Mouse (Mus musculus) lung, embryonic 14.5 days (tissue): ENCODE results near the gene Gm42715. TPM values are rescaled to one million over a fixed set of nuclear protein-coding genes. Genes with fewer than 3 reads are reported as not detected.
"Not testable (repeated sequence)": the region's sequence is repeated elsewhere in the genome, so short reads cannot be mapped to it uniquely, and the experiment has no call there.

Source experiments
- ATAC-seq: fragments of 200-750 bp; cut with Nextera tagmentation; 2 replicates; pipeline ENCODE4 v1.8.0; 2017; ENCODE audit warnings: mild to moderate bottlenecking, moderate TSS enrichment, moderate library complexity; ENCODE audit not compliant: insufficient read depth
- DNase-seq: peaks from one replicate; pipeline ENCODE4 v3.0.0-alpha.2; 2015
- H3K27ac ChIP-seq: fragments of 300-500 bp; sonication (generic); 2 replicates; pipeline ENCODE4 v1.5.1; 2014; ENCODE audit warnings: low read depth, mild to moderate bottlenecking, moderate library complexity
- H3K27me3 ChIP-seq: fragments of 300-500 bp; sonication (generic); 2 replicates; pipeline ENCODE4 v1.6.1; 2014; ENCODE audit warnings: low read length, control low read depth; ENCODE audit not compliant: insufficient read depth
- H3K36me3 ChIP-seq: fragments of 300-500 bp; sonication (generic); 2 replicates; pipeline ENCODE4 v1.6.1; 2014; ENCODE audit warnings: control low read depth; ENCODE audit not compliant: insufficient read depth
- H3K4me1 ChIP-seq: fragments of 300-500 bp; sonication (generic); 2 replicates; pipeline ENCODE4 v1.6.1; 2014; ENCODE audit warnings: antibody characterized with exemption, control low read depth; ENCODE audit not compliant: insufficient read depth
- H3K4me2 ChIP-seq: fragments of 300-500 bp; sonication (generic); 2 replicates; pipeline ENCODE4 v1.6.1; 2014; ENCODE audit warnings: mild to moderate bottlenecking
- H3K4me3 ChIP-seq: fragments of 300-500 bp; sonication (generic); 2 replicates; pipeline ENCODE4 v1.5.1; 2014; ENCODE audit warnings: low read depth, low read length
- H3K9ac ChIP-seq: fragments of 300-500 bp; sonication (generic); 2 replicates; pipeline ENCODE4 v1.6.1; 2014
- H3K9me3 ChIP-seq: fragments of 300-500 bp; sonication (generic); 2 replicates; pipeline ENCODE4 v1.6.1; 2016; ENCODE audit warnings: low read depth, low read length, control low read depth
- CTCF ChIP-seq: IDR thresholded peaks from 2 replicates; pipeline ENCODE4 v1.5.1; 2016; ENCODE audit warnings: antibody characterized with exemption, low read depth
- WGBS: fragments of 180-500 bp; shearing (Covaris S2); extraction: QIAGEN DNeasy Blood & Tissue Kit; methylation state at CpG from one replicate; pipeline ENCODE4 v1.1.7; 2014; 5-methylcytosine and 5-hydroxymethylcytosine counted together
- polyA plus RNA-seq: library from polyadenylated mRNA; unstranded; fragments of >200 nt; fragmentation: Nextera tagmentation; extraction: Ambion mirVana; gene quantifications from 2 replicates; pipeline ENCODE4 v1.2.1, GENCODE M21; 2014

The Gm42715 gene
- polyA plus RNA-seq, 1 experiment from 2014 or later: 20.5 TPM

- Histone ChIP-seq H3K9ac (no peak overlapping the region), H3K4me1 (no peaks in the 10 kb centered on the region), H3K36me3 (0 out of 2 replicates have a peak, but pooled peaks cover 3% of the 10 kb centered on the region), H3K9me3 (no peaks in the 10 kb centered on the region), H3K27ac (no peak overlapping the region), H3K27me3 (no peaks in the 10 kb centered on the region), H3K4me3 (no peak overlapping the region), H3K4me2 (no peak overlapping the region)
- WGBS: 68% methylated on average over 2 of the region's 2 CpGs
- ATAC-seq: no peak
- DNase-seq: no peak
- TF ChIP-seq CTCF: no peak
Measured at GRCm38 (mm10) chr7:127497382-127497781, 22.0 kb upstream of the Gm42715 start.

- no peak overlapping the region for H3K4me3 ChIP-seq
- no peaks in the 10 kb centered on the region for H3K4me1 ChIP-seq
- TF ChIP-seq CTCF: peak; percentile 66
- H3K27me3 ChIP-seq: no peaks in the 10 kb centered on the region
- H3K9ac ChIP-seq: no peak overlapping the region
- ATAC-seq (peak; percentile 31), DNase-seq (peak; percentile 81)
- H3K36me3 ChIP-seq: no peaks in the 10 kb centered on the region
- H3K27ac ChIP-seq: no peak overlapping the region
- WGBS: 45% methylated on average over 3 of the region's 3 CpGs
- H3K4me2 ChIP-seq: no peak overlapping the region
- H3K9me3 ChIP-seq: no peaks in the 10 kb centered on the region
Measured at GRCm38 (mm10) chr7:127498407-127498806, 21.0 kb upstream of the Gm42715 start.

- no peak for DNase-seq
- Histone ChIP-seq H3K27me3 (no peaks in the 10 kb centered on the region), H3K4me3 (no peak overlapping the region), H3K4me1 (no peaks in the 10 kb centered on the region; the same call in 1 of the 2 replicates), H3K4me2 (no peak overlapping the region), H3K27ac (no peak overlapping the region), H3K36me3 (no peaks in the 10 kb centered on the region), H3K9me3 (no peaks in the 10 kb centered on the region), H3K9ac (no peak overlapping the region)
- no peak for ATAC-seq
- WGBS: 94% methylated on average over 3 of the region's 3 CpGs
- TF ChIP-seq CTCF: no peak
Measured at GRCm38 (mm10) chr7:127508291-127508690, 11.1 kb upstream of the Gm42715 start.

- ATAC-seq, H3K9ac ChIP-seq, H3K4me3 ChIP-seq, H3K27me3 ChIP-seq, DNase-seq, H3K4me1 ChIP-seq, H3K4me2 ChIP-seq, H3K27ac ChIP-seq, H3K9me3 ChIP-seq: not testable (repeated sequence)
- WGBS: 82% methylated on average over 3 of the region's 4 CpGs
- peaks cover 10% of the 10 kb centered on the region for H3K36me3 ChIP-seq
Measured at GRCm38 (mm10) chr7:127509830-127510229, 9.6 kb upstream of the Gm42715 start.

GRCm38 (mm10) chr7:127511241-127511640 is 8.1 kb upstream of the Gm42715 start:
- H3K27ac ChIP-seq: peak overlapping the region; percentile 97
- H3K9ac ChIP-seq: 0 out of 2 replicates have a peak overlapping the region, but pooled peaks have one; percentile 85
- H3K36me3 ChIP-seq: peaks cover 22% of the 10 kb centered on the region
- no peaks in the 10 kb centered on the region for H3K27me3 ChIP-seq
- DNase-seq (peak; percentile 65), ATAC-seq (0 out of 2 replicates have a peak, but pooled peaks have one; percentile 16)
- H3K4me1 ChIP-seq: peaks cover 5% of the 10 kb centered on the region; the same call in 1 of the 2 replicates
- WGBS: 22% methylated on average over 8 of the region's 8 CpGs
- peak; percentile 23; the same call in 1 of the 2 replicates for TF ChIP-seq CTCF
- H3K4me2 ChIP-seq: peak overlapping the region; percentile 57
- H3K9me3 ChIP-seq: no peaks in the 10 kb centered on the region
- peak overlapping the region; percentile 78 for H3K4me3 ChIP-seq

- Histone ChIP-seq H3K4me1 (peaks cover 5% of the 10 kb centered on the region; the same call in 1 of the 2 replicates), H3K27ac (peak within 1 kb of the TSS; percentile 97), H3K9me3 (no peaks in the 10 kb centered on the region), H3K9ac (peak within 1 kb of the TSS; percentile 85), H3K4me2 (peak within 1 kb of the TSS; percentile 57), H3K4me3 (peak within 1 kb of the TSS; percentile 78), H3K36me3 (peaks cover 28% of the 10 kb centered on the region), H3K27me3 (no peaks in the 10 kb centered on the region)
- TF ChIP-seq CTCF: no peak
- ATAC-seq: peak; percentile 98
- under 1% methylated on average over 36 of the region's 37 CpGs for WGBS
- DNase-seq: peak; percentile 99
Measured at GRCm38 (mm10) chr7:127511808-127512230, 7.6 kb upstream of the Gm42715 start, which contains the start of gene Srcap. TSS of gene Srcap (plus strand) at chr7:127511983.

- Histone ChIP-seq H3K9me3 (no peaks in the 10 kb centered on the region), H3K27me3 (no peaks in the 10 kb centered on the region), H3K9ac (peak overlapping the region; percentile 85), H3K4me2 (peak overlapping the region; percentile 57), H3K27ac (peak overlapping the region; percentile 97), H3K36me3 (peaks cover 34% of the 10 kb centered on the region), H3K4me3 (peak overlapping the region; percentile 78), H3K4me1 (peaks cover 5% of the 10 kb centered on the region; the same call in 1 of the 2 replicates)
- ATAC-seq (peak; percentile 78), DNase-seq (peak; percentile 95)
- under 1% methylated on average over 77 of the region's 93 CpGs for WGBS
- no peak for TF ChIP-seq CTCF
Measured at GRCm38 (mm10) chr7:127512231-127513015, 7.0 kb upstream of the Gm42715 start.
